Mouse (Mus musculus) liver, embryonic 14.5 days (tissue): ENCODE results near the gene Epha5. TPM values are rescaled to one million over a fixed set of nuclear protein-coding genes. Genes with fewer than 3 reads are reported as not detected.

Experiments used
- ATAC-seq: fragments of 200-750 bp; cut with Nextera tagmentation; 2 replicates; pipeline ENCODE4 v1.8.0; 2017; ENCODE audit warnings: moderate number of reproducible peaks, mild to moderate bottlenecking, moderate library complexity; ENCODE audit not compliant: insufficient read depth
- DNase-seq, 3 experiments: peaks; one replicate each; pipeline ENCODE4 v3.0.0-alpha.2; 2012 to 2013; ENCODE audit warnings: low read depth in 3 of 3, low spot score in 3 of 3
- H3K27ac ChIP-seq: fragments of 300-500 bp; sonication (generic); 2 replicates; pipeline ENCODE4 v1.5.1; 2014; ENCODE audit warnings: moderate library complexity, mild to moderate bottlenecking, control low read depth, inconsistent platforms
- H3K27me3 ChIP-seq: fragments of 300-500 bp; sonication (generic); 2 replicates; pipeline ENCODE4 v1.6.1; 2014; ENCODE audit warnings: mild to moderate bottlenecking, low read length, moderate library complexity; ENCODE audit not compliant: control insufficient read depth, insufficient read depth
- H3K36me3 ChIP-seq: fragments of 300-500 bp; sonication (generic); replicated peaks from 2 replicates; pipeline ENCODE4 v1.6.1; 2014; ENCODE audit warnings: low read depth; ENCODE audit not compliant: control insufficient read depth, insufficient read depth
- H3K4me1 ChIP-seq, 2 experiments: fragments of 200-500 bp in 1 of 2; fragments of 300-500 bp in 1 of 2; sonication (generic) in 1 of 2; replicated peaks; 2 replicates each; pipeline ENCODE4 v1.6.1; 2012 to 2014; ENCODE audit warnings: antibody characterized with exemption in 1 of 2, inconsistent platforms in 1 of 2, low read length in 1 of 2; ENCODE audit not compliant: control insufficient read depth in 2 of 2, insufficient read depth in 2 of 2
- H3K4me2 ChIP-seq: fragments of 300-500 bp; sonication (generic); 2 replicates; pipeline ENCODE4 v1.6.1; 2014; ENCODE audit warnings: low read depth, mild to moderate bottlenecking, control low read depth, moderate library complexity
- H3K4me3 ChIP-seq, 2 experiments: fragments of 200-500 bp in 1 of 2; fragments of 300-500 bp in 1 of 2; sonication (generic) in 1 of 2; 2 replicates each; pipeline ENCODE4 v1.5.1; 2012 to 2014; ENCODE audit warnings: low read depth in 2 of 2, low read length in 2 of 2, mild to moderate bottlenecking in 2 of 2, control low read depth in 1 of 2, inconsistent platforms in 1 of 2, moderate library complexity in 1 of 2; ENCODE audit not compliant: insufficient read depth in 1 of 2
- H3K9ac ChIP-seq: fragments of 300-500 bp; sonication (generic); replicated peaks from 2 replicates; pipeline ENCODE4 v1.6.1; 2014; ENCODE audit warnings: mild to moderate bottlenecking, control low read depth, moderate library complexity
- H3K9me3 ChIP-seq: fragments of 300-500 bp; sonication (generic); 2 replicates; pipeline ENCODE4 v1.6.1; 2016; ENCODE audit warnings: low read length, mixed read lengths; ENCODE audit not compliant: control insufficient read depth
- CTCF ChIP-seq: IDR thresholded peaks from 2 replicates; pipeline ENCODE4 v1.5.1; 2016; ENCODE audit warnings: antibody characterized with exemption, low read depth, control low read depth
- EP300 ChIP-seq: IDR thresholded peaks from 2 replicates; pipeline ENCODE4 v1.6.1; 2016; ENCODE audit warnings: antibody characterized with exemption, low read depth
- WGBS: fragments of 180-500 bp; shearing (Covaris S2); extraction: QIAGEN DNeasy Blood & Tissue Kit; methylation state at CpG from one replicate; pipeline ENCODE4 v1.1.7; 2014; ENCODE audit not compliant: insufficient replicate concordance; 5-methylcytosine and 5-hydroxymethylcytosine counted together
- polyA plus RNA-seq, 2 experiments: library from polyadenylated mRNA; depleted of rRNA in 1 of 2; stranded (reverse) in 1 of 2; unstranded in 1 of 2; fragments of >200 nt; fragmentation: Nextera tagmentation in 1 of 2; extraction: Ambion mirVana in 1 of 2; gene quantifications; 2 replicates each; pipeline versions ENCODE4 v1.2.1 to v1.2.3; 2012 to 2014

The Epha5 gene
- polyA plus RNA-seq, 2 experiments = 0.01 TPM; not detected in 1

DNA sequence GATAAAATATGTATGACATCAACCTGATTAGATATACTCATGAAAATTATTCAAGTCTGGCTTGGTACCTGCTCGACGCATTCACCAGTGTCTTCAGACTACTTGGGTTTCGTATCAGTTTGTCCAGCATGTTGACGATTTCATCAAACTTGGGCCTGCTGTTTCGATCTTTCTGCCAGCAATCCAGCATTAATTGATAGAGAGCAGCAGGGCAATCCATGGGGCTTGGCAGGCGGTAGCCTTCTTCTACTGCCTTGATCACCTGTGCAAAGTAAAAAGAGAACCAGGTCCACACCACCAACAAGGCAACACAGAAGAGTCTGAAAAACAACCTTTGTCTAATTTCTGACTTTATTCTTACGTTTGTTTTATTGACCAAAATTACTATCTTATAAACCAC, 346.2 kb downstream of the Epha5 start:
- Histone ChIP-seq H3K27ac (no peak overlapping the region), H3K4me2 (no peak overlapping the region), H3K27me3 (no peaks in the 10 kb centered on the region), H3K4me3 (no peak overlapping the region), H3K4me1 (no peaks in the 10 kb centered on the region), H3K9ac (no peak overlapping the region), H3K9me3 (no peaks in the 10 kb centered on the region), H3K36me3 (no peaks in the 10 kb centered on the region)
- 70% methylated on average over 7 of the region's 7 CpGs for WGBS
- TF ChIP-seq CTCF = no peak
- ATAC-seq (no peak), DNase-seq (no peak)

DNA sequence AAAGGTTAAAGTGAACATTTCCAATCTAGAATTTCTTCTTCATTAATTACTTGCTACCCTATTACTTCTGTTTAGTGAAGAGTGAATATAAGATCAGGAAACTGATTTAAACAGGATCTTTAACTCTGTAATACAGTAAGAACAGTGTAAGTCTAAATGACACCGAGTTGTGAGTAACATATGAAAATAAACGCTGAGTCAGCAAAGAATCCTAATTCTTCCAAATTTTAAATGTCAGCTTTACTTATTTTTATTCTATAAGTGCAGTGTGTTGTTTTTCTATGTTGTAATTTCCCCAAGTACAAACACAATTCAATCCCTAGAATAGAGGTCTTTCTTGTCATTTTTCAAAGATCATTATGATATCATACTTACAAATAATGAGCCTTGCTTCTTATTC, 363.3 kb downstream of the Epha5 start:
- TF ChIP-seq EP300 = no peak
- no peak for TF ChIP-seq CTCF
- no peak overlapping the region for H3K4me2 ChIP-seq
- no peaks in the 10 kb centered on the region for H3K27me3 ChIP-seq
- no peak overlapping the region for H3K4me3 ChIP-seq
- ATAC-seq (no peak), DNase-seq (no peak)
- H3K27ac ChIP-seq = no peak overlapping the region
- H3K9ac ChIP-seq = no peak overlapping the region
- H3K36me3 ChIP-seq = no peaks in the 10 kb centered on the region
- 61% methylated on average over 2 of the region's 2 CpGs for WGBS
- H3K9me3 ChIP-seq = no peaks in the 10 kb centered on the region
- H3K4me1 ChIP-seq = no peaks in the 10 kb centered on the region

DNA sequence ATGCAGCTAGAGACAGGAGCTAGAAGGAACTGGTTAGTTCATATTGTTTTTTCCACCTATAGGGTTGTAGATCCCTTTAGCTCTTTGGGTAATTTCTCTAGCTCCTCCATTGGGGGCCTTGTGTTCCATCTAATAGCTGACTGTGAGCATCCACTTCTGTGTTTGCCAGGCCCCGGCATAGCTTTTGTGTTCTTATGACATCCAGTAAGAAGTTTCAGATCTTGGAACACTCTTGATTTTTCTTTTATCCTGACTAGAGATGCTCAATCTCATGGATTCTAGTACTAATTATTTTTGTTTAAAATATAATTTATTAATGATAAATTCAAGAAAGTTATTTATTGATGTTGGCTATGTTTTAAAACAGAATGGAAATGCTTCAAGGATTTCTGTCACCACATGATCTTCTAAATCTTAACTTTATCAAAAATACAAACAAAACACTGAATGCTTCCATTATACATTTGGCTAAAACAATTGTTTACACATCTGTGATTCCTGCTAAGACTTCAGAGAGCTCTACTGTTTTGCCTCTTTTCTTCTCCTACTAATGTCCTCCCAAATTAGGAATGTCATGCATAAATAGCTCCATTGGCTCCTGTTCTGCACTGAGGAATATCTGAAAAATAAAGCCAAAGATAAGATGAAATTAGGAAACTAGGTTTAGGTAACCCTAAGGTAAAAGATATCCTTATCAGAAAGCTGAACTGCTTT, 379.8 kb downstream of the Epha5 start:
- ATAC-seq (no peak), DNase-seq (no peak)
- Histone ChIP-seq H3K4me2 (no peak overlapping the region), H3K27me3 (no peaks in the 10 kb centered on the region), H3K4me3 (no peak overlapping the region), H3K36me3 (no peaks in the 10 kb centered on the region), H3K9me3 (no peaks in the 10 kb centered on the region), H3K9ac (no peak overlapping the region), H3K27ac (no peak overlapping the region), H3K4me1 (no peaks in the 10 kb centered on the region)
- 78% methylated on average over 1 of the region's 1 CpGs for WGBS
- TF ChIP-seq EP300 = no peak
- no peak for TF ChIP-seq CTCF
